Mouse (Mus musculus) megakaryocyte progenitor cell, adult 5-6 weeks (primary cell): ENCODE data around the gene Clrn3. TPM values are rescaled to one million over a fixed set of nuclear protein-coding genes. Genes with fewer than 3 reads are reported as not detected.

Source experiments
- total RNA-seq, 2 experiments: library from RNA; stranded (forward) in 1 of 2; stranded (reverse) in 1 of 2; fragments of 157-497, 149-512 nt in 1 of 2; fragments of 200-1000 nt in 1 of 2; gene quantifications; 2 replicates each; pipeline versions ENCODE4 v1.2.3 to v1.2.4; 2015 to 2017

The Clrn3 gene
- total RNA-seq, 2 experiments from 2014 or later = not detected

Other genes with a start within 250 kb of the Clrn3 start
- gene Foxi2, start 118.3 kb downstream of the Clrn3 start, total RNA-seq (2015) = not detected in 2 replicates
- gene Foxi2, start 118.3 kb downstream of the Clrn3 start, total RNA-seq (2017) = not detected in 2 replicates
- 61.4 and 74.2 TPM in 2 replicates for gene Ptpre, start 8.8 kb upstream of the Clrn3 start, total RNA-seq (2015)
- gene Ptpre, start 8.8 kb upstream of the Clrn3 start, total RNA-seq (2017) = 49.6 and 59.1 TPM in 2 replicates
- 389 and 403 TPM in 2 replicates for gene Mki67, start 187.7 kb upstream of the Clrn3 start, total RNA-seq (2015)
- 247 and 299 TPM in 2 replicates for gene Mki67, start 187.7 kb upstream of the Clrn3 start, total RNA-seq (2017)